Mouse (Mus musculus): ENCODE results near the gene Trappc6a.

DNA sequence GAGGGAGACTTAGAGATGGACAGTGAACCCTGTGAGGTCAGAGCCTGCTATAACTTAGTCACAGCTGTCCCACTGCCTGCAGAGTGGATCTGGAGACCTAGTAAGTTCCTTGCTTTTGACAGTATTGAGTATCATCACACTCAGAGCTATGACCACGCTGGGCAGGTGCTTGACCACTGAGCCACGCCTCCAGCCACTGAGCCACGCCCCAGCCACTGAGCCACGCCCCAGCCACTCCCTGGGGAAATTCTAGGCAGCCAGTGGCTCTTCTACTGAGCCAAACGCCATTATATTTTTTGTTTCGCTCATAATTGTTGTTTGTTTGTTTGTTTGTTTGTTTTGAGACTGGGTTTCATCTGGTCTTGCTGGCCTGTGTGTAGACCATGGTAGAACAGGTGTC, 40.6 kb upstream of the Trappc6a start:
- TF ChIP-seq CTCF (conservative IDR thresholded peaks at IDR 0.05; ENCODE audit: insufficient read depth, insufficient read length, low read depth, low read length) (no peak), POLR2A (IDR thresholded peaks at IDR 0.05; ENCODE audit: low read depth, low read length) (no peak)

Measured in kidney, adult 2 months (tissue).